Mouse (Mus musculus) lung, embryonic 15.5 days (tissue): ENCODE measurements around the gene 2610528A11Rik. TPM values are rescaled to one million over a fixed set of nuclear protein-coding genes. Genes with fewer than 3 reads are reported as not detected.

Source experiments
- ATAC-seq: fragments of 200-750 bp; cut with Nextera tagmentation; 2 replicates; pipeline ENCODE4 v1.8.0; 2017; ENCODE audit warnings: moderate number of reproducible peaks, borderline replicate concordance; ENCODE audit not compliant: low FRiP score, low TSS enrichment; ENCODE audit errors: extremely low read depth
- H3K27ac ChIP-seq: fragments of 300-500 bp; sonication (generic); 2 replicates; pipeline ENCODE4 v1.5.1; 2015; ENCODE audit warnings: moderate library complexity, mild to moderate bottlenecking, inconsistent platforms
- H3K27me3 ChIP-seq: fragments of 300-500 bp; sonication (generic); 2 replicates; pipeline ENCODE4 v1.6.1; 2015; ENCODE audit warnings: inconsistent platforms
- H3K36me3 ChIP-seq: fragments of 300-500 bp; sonication (generic); 2 replicates; pipeline ENCODE4 v1.6.1; 2015; ENCODE audit warnings: inconsistent platforms
- H3K4me1 ChIP-seq: fragments of 300-500 bp; sonication (generic); 2 replicates; pipeline ENCODE4 v1.6.1; 2015; ENCODE audit warnings: inconsistent platforms
- H3K4me2 ChIP-seq: fragments of 300-500 bp; sonication (generic); 2 replicates; pipeline ENCODE4 v1.6.1; 2015; ENCODE audit warnings: inconsistent platforms, mild to moderate bottlenecking, moderate library complexity
- H3K4me3 ChIP-seq: fragments of 300-500 bp; sonication (generic); 2 replicates; pipeline ENCODE4 v1.5.1; 2015; ENCODE audit warnings: mild to moderate bottlenecking, inconsistent platforms
- H3K9ac ChIP-seq: fragments of 300-500 bp; sonication (generic); 2 replicates; pipeline ENCODE4 v1.6.1; 2015; ENCODE audit warnings: inconsistent platforms
- H3K9me3 ChIP-seq: fragments of 300-500 bp; sonication (generic); 2 replicates; pipeline ENCODE4 v1.6.1; 2016; ENCODE audit warnings: inconsistent platforms
- WGBS: fragments of 180-500 bp; shearing (Covaris S2); methylation state at CpG from one replicate; pipeline ENCODE4 v1.1.7; 2015; 5-methylcytosine and 5-hydroxymethylcytosine counted together
- polyA plus RNA-seq: library from polyadenylated mRNA; unstranded; fragments of >200 nt; fragmentation: Nextera tagmentation; extraction: Ambion mirVana; gene quantifications from 2 replicates; pipeline ENCODE4 v1.2.1, GENCODE M21; 2015

2610528A11Rik gene
- polyA plus RNA-seq, 1 experiment from 2014 or later = 1.4 TPM

- Histone ChIP-seq H3K27me3 (no peaks in the 10 kb centered on the region), H3K27ac (no peak overlapping the region), H3K9ac (no peak overlapping the region), H3K4me3 (no peak overlapping the region), H3K36me3 (no peaks in the 10 kb centered on the region), H3K4me1 (no peaks in the 10 kb centered on the region), H3K4me2 (no peak overlapping the region), H3K9me3 (no peaks in the 10 kb centered on the region)
- no peak for ATAC-seq
- 24% methylated on average over 4 of the region's 4 CpGs for WGBS
These were observed 30.1 kb downstream of the 2610528A11Rik start for GRCm38 (mm10) chr14:37083755-37084154.

- WGBS = 60% methylated on average over 1 of the region's 1 CpGs
- ATAC-seq = no peak
- H3K9ac ChIP-seq = no peak overlapping the region
- no peaks in the 10 kb centered on the region for H3K4me1 ChIP-seq
- no peaks in the 10 kb centered on the region for H3K36me3 ChIP-seq
- no peaks in the 10 kb centered on the region for H3K9me3 ChIP-seq
- H3K4me3 ChIP-seq = no peak overlapping the region
- H3K4me2 ChIP-seq = no peak overlapping the region
- H3K27me3 ChIP-seq = no peaks in the 10 kb centered on the region
- H3K27ac ChIP-seq = no peak overlapping the region
These were observed 33.1 kb downstream of the 2610528A11Rik start for GRCm38 (mm10) chr14:37080724-37081123.

GRCm38 (mm10) chr14:37068516-37068915, 45.3 kb downstream of the 2610528A11Rik start:
- no peak for ATAC-seq
- WGBS = 18% methylated on average over 9 of the region's 9 CpGs
- H3K4me2 ChIP-seq = no peak overlapping the region
- H3K27me3 ChIP-seq = no peaks in the 10 kb centered on the region
- no peak overlapping the region for H3K9ac ChIP-seq
- no peaks in the 10 kb centered on the region for H3K36me3 ChIP-seq
- no peak overlapping the region for H3K27ac ChIP-seq
- no peaks in the 10 kb centered on the region for H3K4me1 ChIP-seq
- no peak overlapping the region for H3K4me3 ChIP-seq
- no peaks in the 10 kb centered on the region for H3K9me3 ChIP-seq

- no peaks in the 10 kb centered on the region for H3K36me3 ChIP-seq
- no peaks in the 10 kb centered on the region for H3K27me3 ChIP-seq
- H3K4me2 ChIP-seq = no peak within 1 kb of the TSS
- H3K4me3 ChIP-seq = no peak within 1 kb of the TSS
- WGBS = 70% methylated on average over 5 of the region's 5 CpGs
- no peak within 1 kb of the TSS for H3K27ac ChIP-seq
- H3K4me1 ChIP-seq = no peaks in the 10 kb centered on the region
- no peak for ATAC-seq
- no peak within 1 kb of the TSS for H3K9ac ChIP-seq
- no peaks in the 10 kb centered on the region for H3K9me3 ChIP-seq
These were observed 46.2 kb downstream of the 2610528A11Rik start, which contains the start of gene Lrit2 for GRCm38 (mm10) chr14:37067629-37068028. Gene Lrit2, plus strand, starts transcription at chr14:37067929.

GRCm38 (mm10) chr14:37066636-37067035, 47.2 kb downstream of the 2610528A11Rik start:
- no peaks in the 10 kb centered on the region for H3K36me3 ChIP-seq
- no peak overlapping the region for H3K4me2 ChIP-seq
- H3K4me3 ChIP-seq = no peak overlapping the region
- H3K9ac ChIP-seq = no peak overlapping the region
- no peaks in the 10 kb centered on the region for H3K4me1 ChIP-seq
- H3K27ac ChIP-seq = no peak overlapping the region
- H3K27me3 ChIP-seq = no peaks in the 10 kb centered on the region
- no peak for ATAC-seq
- H3K9me3 ChIP-seq = no peaks in the 10 kb centered on the region
- 51% methylated on average over 2 of the region's 2 CpGs for WGBS

GRCm38 (mm10) chr14:37064849-37065248, 49.0 kb downstream of the 2610528A11Rik start:
- no peaks in the 10 kb centered on the region for H3K9me3 ChIP-seq
- ATAC-seq = no peak
- WGBS = 49% methylated on average over 2 of the region's 2 CpGs
- H3K36me3 ChIP-seq = no peaks in the 10 kb centered on the region
- H3K4me3 ChIP-seq = no peak overlapping the region
- no peak overlapping the region for H3K27ac ChIP-seq
- H3K9ac ChIP-seq = no peak overlapping the region
- H3K4me1 ChIP-seq = no peaks in the 10 kb centered on the region
- H3K27me3 ChIP-seq = no peaks in the 10 kb centered on the region
- H3K4me2 ChIP-seq = no peak overlapping the region

Other genes with a start within 250 kb of the 2610528A11Rik start
- gene Ccser2, start 145.2 kb downstream of the 2610528A11Rik start, polyA plus RNA-seq = 36.6 and 38.6 TPM in 2 replicates
- gene Rgr, start 65.1 kb downstream of the 2610528A11Rik start, polyA plus RNA-seq = not detected in 2 replicates
- gene Lrit1, start 59.2 kb downstream of the 2610528A11Rik start, polyA plus RNA-seq = not detected in 2 replicates
- gene Lrit2, start 46.1 kb downstream of the 2610528A11Rik start, polyA plus RNA-seq = not detected in 2 replicates
- 0.06 and 0.11 TPM in 2 replicates for gene Cdhr1, start 15.7 kb downstream of the 2610528A11Rik start, polyA plus RNA-seq
- gene Ghitm, start 21.2 kb upstream of the 2610528A11Rik start, polyA plus RNA-seq = 224 and 227 TPM in 2 replicates